Comparison of ENCODE assay signal across 25 mouse cellular contexts in the genomic region with DNA sequence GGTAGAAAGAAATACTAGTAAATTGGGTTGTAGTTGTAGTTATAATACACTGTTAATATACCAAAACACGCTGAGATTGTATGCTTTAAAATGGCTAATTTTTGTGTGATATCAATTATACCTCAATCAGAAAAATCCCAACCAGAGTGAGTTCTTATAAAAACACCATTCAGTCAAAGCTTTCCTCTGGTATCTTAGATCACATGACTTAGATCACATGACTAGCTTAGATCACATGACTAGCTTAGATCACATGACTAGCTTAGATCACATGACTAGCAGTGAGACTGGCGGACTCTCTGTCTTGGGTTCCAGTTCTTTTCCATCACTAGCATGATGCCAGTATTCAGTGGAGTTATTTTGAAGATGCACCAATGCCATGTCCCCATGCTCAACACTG.
"Had no signal": no experiment of that assay in that cellular context is flagged by ENCODE, and none has a peak within 500 bp of the region (broad histone marks: within the 10 kb centered on the region; RNA-seq: fewer than 3 reads in every experiment).

No protein-coding gene starts in this region.

- H3K27ac ChIP-seq: embryonic facial prominence, embryonic 10.5 days; embryonic facial prominence, embryonic 12.5 days; embryonic facial prominence, embryonic 13.5 days; embryonic facial prominence, embryonic 15.5 days; forebrain, embryonic 10.5 days; forebrain, embryonic 12.5 days; forebrain, embryonic 13.5 days; forebrain, embryonic 15.5 days; gastrocnemius, adult 2 months; heart, adult 2 months had no signal

- H3K27me3 ChIP-seq: embryonic facial prominence, embryonic 12.5 days; embryonic facial prominence, embryonic 13.5 days; embryonic facial prominence, embryonic 15.5 days; forebrain, embryonic 12.5 days; forebrain, embryonic 13.5 days; forebrain, embryonic 15.5 days had no signal

- H3K4me3 ChIP-seq: embryonic facial prominence, embryonic 10.5 days; embryonic facial prominence, embryonic 12.5 days; embryonic facial prominence, embryonic 13.5 days; embryonic facial prominence, embryonic 15.5 days; erythroblast, embryonic 14.5 days; forebrain, embryonic 10.5 days; forebrain, embryonic 12.5 days; forebrain, embryonic 13.5 days; forebrain, embryonic 15.5 days; gastrocnemius, adult 2 months; heart, adult 2 months had no signal

- H3K4me2 ChIP-seq: embryonic facial prominence, embryonic 12.5 days; embryonic facial prominence, embryonic 13.5 days; embryonic facial prominence, embryonic 15.5 days; forebrain, embryonic 12.5 days; forebrain, embryonic 13.5 days; forebrain, embryonic 15.5 days had no signal

- H3K4me1 ChIP-seq: embryonic facial prominence, embryonic 10.5 days; forebrain, embryonic 12.5 days; forebrain, embryonic 13.5 days; forebrain, embryonic 15.5 days had no signal

- DNase-seq: cerebellum, adult 8-10 months; cerebellum, adult 9-10 months; cerebellum, adult 9-11 months; cerebellum, postnatal 10 days; cerebellum, postnatal 14 days; cerebellum, postnatal 25 days; cerebellum, postnatal 36 days; embryo, embryonic 11 days; forebrain, postnatal 0 days; gastrocnemius, adult 2 months; gastrocnemius, postnatal 10 days; gastrocnemius, postnatal 14 days; gastrocnemius, postnatal 25 days; gastrocnemius, postnatal 36 days; heart, adult 18-20 months; heart, adult 2 months had no signal

- H3K36me3 ChIP-seq: embryonic facial prominence, embryonic 10.5 days; embryonic facial prominence, embryonic 12.5 days; embryonic facial prominence, embryonic 13.5 days; embryonic facial prominence, embryonic 15.5 days; forebrain, embryonic 10.5 days; forebrain, embryonic 12.5 days; forebrain, embryonic 15.5 days had no signal
